Mouse (Mus musculus) bone marrow macrophage, adult 2 months (primary cell): ENCODE results near the gene Bco1.

ENCODE experiments used
- CTCF ChIP-seq: IDR thresholded peaks from 2 replicates; pipeline ENCODE4 v1.5.1; 2012; ENCODE audit warnings: low read depth, mild to moderate bottlenecking, low read length, moderate library complexity
- POLR2A ChIP-seq: IDR thresholded peaks from 2 replicates; pipeline ENCODE4 v1.6.1; 2012; ENCODE audit warnings: mild to moderate bottlenecking, low read depth, low read length, borderline replicate concordance

- TF ChIP-seq CTCF (peak; percentile 56), POLR2A (no peak)
Observed at GRCm38 (mm10) chr8:117109801-117110390, 14.2 kb downstream of the Bco1 start.
